Mouse (Mus musculus) erythroblast, embryonic 14.5 days (primary cell): ENCODE data around the gene Cacna2d1.

Source experiments
- GATA1 ChIP-seq: IDR thresholded peaks from 2 replicates; pipeline ENCODE4 v1.6.1; 2012; ENCODE audit warnings: low read length, inconsistent platforms, mixed read lengths
- TAL1 ChIP-seq: IDR thresholded peaks from 3 replicates; pipeline ENCODE4 v1.6.1; 2012; ENCODE audit warnings: low read length, inconsistent platforms, mixed read lengths

- TF ChIP-seq TAL1 = no peak
- no peak for TF ChIP-seq GATA1
Measured at GRCm38 (mm10) chr5:16098766-16099165, 164.3 kb downstream of the Cacna2d1 start.
